Mouse (Mus musculus): ENCODE measurements around the gene Atp2c2. TPM values are rescaled to one million over a fixed set of nuclear protein-coding genes. Genes with fewer than 3 reads are reported as not detected.

The Atp2c2 gene
- polyA plus RNA-seq, 1 experiment, result 0.02 TPM

DNA sequence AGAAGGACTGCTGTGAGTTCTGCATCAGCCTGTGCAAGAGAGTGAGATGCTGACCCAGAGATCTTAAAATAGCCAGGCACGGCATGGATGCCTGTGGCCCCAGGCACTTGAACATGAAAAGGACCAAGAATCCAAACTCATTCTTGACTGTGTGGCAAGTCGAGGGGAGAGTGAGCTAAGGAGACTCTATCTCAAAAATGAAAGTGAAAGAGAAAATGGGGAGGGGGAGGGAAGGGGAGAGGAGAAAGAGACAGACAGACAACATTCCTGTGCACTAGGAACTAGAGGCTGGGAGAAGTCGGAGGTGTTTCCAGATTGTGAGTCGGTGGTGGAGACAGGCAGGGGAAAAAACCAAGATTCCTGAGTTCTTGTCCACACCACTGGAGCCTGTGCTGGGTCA is 23.9 kb downstream of the Atp2c2 start:
- Histone ChIP-seq H3K27me3 (ENCODE audit: control insufficient read depth, insufficient read depth, insufficient read length) (no peaks in the 10 kb centered on the region), H3K79me3 (ENCODE audit: low read depth) (no peaks in the 10 kb centered on the region), H3K4me3 (ENCODE audit: insufficient read depth, poor library complexity, severe bottlenecking) (no peak overlapping the region), H3K36me3 (ENCODE audit: control insufficient read depth, insufficient read depth) (no peaks in the 10 kb centered on the region), H3K79me2 (ENCODE audit: control insufficient read depth, insufficient read depth) (no peaks in the 10 kb centered on the region), H3ac (ENCODE audit: control insufficient read depth, insufficient read length, low read depth) (no peak overlapping the region)
- TF ChIP-seq USF1 (IDR thresholded peaks at IDR 0.05; ENCODE audit: low read depth) (no peak), MAX (IDR thresholded peaks at IDR 0.05) (no peak), CTCF (IDR thresholded peaks at IDR 0.05; ENCODE audit: control insufficient read depth, insufficient read depth, insufficient read length) (no peak), MYOD1 (IDR thresholded peaks at IDR 0.05; ENCODE audit: control insufficient read depth, insufficient read length, low read depth) (no peak), MYOG (IDR thresholded peaks at IDR 0.05; ENCODE audit: control insufficient read depth, extremely low read depth, insufficient read length) (no peak), CEBPB (IDR thresholded peaks at IDR 0.05; ENCODE audit: low read depth) (no peak), FOSL1 (IDR thresholded peaks at IDR 0.05; ENCODE audit: insufficient read depth, low read length, poor library complexity, severe bottlenecking) (no peak)

DNA sequence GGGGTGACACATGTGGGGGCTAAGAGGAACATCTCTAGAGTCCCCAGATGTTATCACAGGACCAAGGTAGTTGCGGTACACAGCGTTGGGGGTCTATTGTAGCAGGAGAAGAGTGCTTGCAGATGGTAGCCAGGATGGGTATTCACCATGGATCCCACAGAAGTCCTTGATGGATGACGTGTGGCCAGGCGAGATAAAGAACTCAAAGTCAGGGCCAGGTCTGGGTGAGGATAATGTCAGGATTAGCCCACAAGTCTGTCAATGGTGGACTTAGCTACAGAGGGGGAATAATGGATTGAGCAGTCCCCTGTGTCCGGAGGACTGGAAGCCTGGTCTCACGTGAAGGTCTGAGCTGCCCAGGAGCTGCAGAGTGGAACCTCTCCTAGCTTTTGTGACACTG is 24.8 kb downstream of the Atp2c2 start:
- no peak for TF ChIP-seq USF1 (IDR thresholded peaks at IDR 0.05; ENCODE audit: low read depth)
- TF ChIP-seq FOSL1 (IDR thresholded peaks at IDR 0.05; ENCODE audit: insufficient read depth, low read length, poor library complexity, severe bottlenecking), result no peak
- TF ChIP-seq CTCF (IDR thresholded peaks at IDR 0.05; ENCODE audit: control insufficient read depth, insufficient read depth, insufficient read length), result no peak
- TF ChIP-seq CEBPB (IDR thresholded peaks at IDR 0.05; ENCODE audit: low read depth), result no peak
- TF ChIP-seq MAX (IDR thresholded peaks at IDR 0.05), result no peak
- no peak for TF ChIP-seq MYOG (IDR thresholded peaks at IDR 0.05; ENCODE audit: control insufficient read depth, extremely low read depth, insufficient read length)
- no peak for TF ChIP-seq MYOD1 (IDR thresholded peaks at IDR 0.05; ENCODE audit: control insufficient read depth, insufficient read length, low read depth)

DNA sequence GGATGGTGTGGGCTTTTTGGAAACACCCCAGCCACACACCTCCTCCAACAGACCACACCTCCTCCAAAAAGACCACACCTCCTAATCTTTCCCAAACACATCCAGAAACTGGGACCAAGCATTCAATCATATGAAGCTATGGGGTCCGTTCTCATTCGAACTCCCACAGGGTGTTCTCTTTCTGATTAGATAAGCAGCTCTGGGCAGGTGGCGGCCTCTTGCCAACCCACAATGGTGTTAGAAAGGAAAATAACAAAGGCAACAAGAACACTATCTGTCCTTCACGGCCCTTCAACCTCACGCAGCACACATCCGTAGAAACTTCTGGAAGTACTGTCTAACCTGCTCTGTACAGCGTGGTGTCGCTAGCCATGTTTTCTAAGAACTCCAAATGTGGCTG is 27.3 kb downstream of the Atp2c2 start:
- Histone ChIP-seq H3K27me3 (ENCODE audit: control insufficient read depth, insufficient read depth, insufficient read length) (no peaks in the 10 kb centered on the region), H3K79me2 (ENCODE audit: control insufficient read depth, insufficient read depth) (no peaks in the 10 kb centered on the region), H3K36me3 (ENCODE audit: control insufficient read depth, insufficient read depth) (no peaks in the 10 kb centered on the region), H3K4me3 (ENCODE audit: insufficient read depth, poor library complexity, severe bottlenecking) (no peak overlapping the region), H3ac (ENCODE audit: control insufficient read depth, insufficient read length, low read depth) (no peak overlapping the region), H3K79me3 (ENCODE audit: low read depth) (no peaks in the 10 kb centered on the region)
- TF ChIP-seq USF1 (IDR thresholded peaks at IDR 0.05; ENCODE audit: low read depth) (no peak), FOSL1 (IDR thresholded peaks at IDR 0.05; ENCODE audit: insufficient read depth, low read length, poor library complexity, severe bottlenecking) (no peak), CTCF (IDR thresholded peaks at IDR 0.05; ENCODE audit: control insufficient read depth, insufficient read depth, insufficient read length) (no peak), MYOD1 (IDR thresholded peaks at IDR 0.05; ENCODE audit: control insufficient read depth, insufficient read length, low read depth) (no peak), CEBPB (IDR thresholded peaks at IDR 0.05; ENCODE audit: low read depth) (no peak), MAX (IDR thresholded peaks at IDR 0.05) (no peak), MYOG (IDR thresholded peaks at IDR 0.05; ENCODE audit: control insufficient read depth, extremely low read depth, insufficient read length) (no peak)

More for the DNA sequence above, 24.8 kb downstream of the Atp2c2 start:
- Histone ChIP-seq H3K4me3 (ENCODE audit: insufficient read depth, poor library complexity, severe bottlenecking) (no peak overlapping the region), H3K36me3 (ENCODE audit: control insufficient read depth, insufficient read depth) (no peaks in the 10 kb centered on the region), H3K79me3 (ENCODE audit: low read depth) (no peaks in the 10 kb centered on the region), H3K79me2 (ENCODE audit: control insufficient read depth, insufficient read depth) (no peaks in the 10 kb centered on the region), H3ac (ENCODE audit: control insufficient read depth, insufficient read length, low read depth) (no peak overlapping the region), H3K27me3 (ENCODE audit: control insufficient read depth, insufficient read depth, insufficient read length) (no peaks in the 10 kb centered on the region)

- Histone ChIP-seq H3K36me3 (ENCODE audit: control insufficient read depth, insufficient read depth) (no peaks in the 10 kb centered on the region), H3K27me3 (ENCODE audit: control insufficient read depth, insufficient read depth, insufficient read length) (no peaks in the 10 kb centered on the region), H3ac (ENCODE audit: control insufficient read depth, insufficient read length, low read depth) (no peak overlapping the region), H3K79me3 (ENCODE audit: low read depth) (no peaks in the 10 kb centered on the region), H3K79me2 (ENCODE audit: control insufficient read depth, insufficient read depth) (no peaks in the 10 kb centered on the region), H3K4me3 (ENCODE audit: insufficient read depth, poor library complexity, severe bottlenecking) (no peak overlapping the region)
- no peak for TF ChIP-seq USF1 (IDR thresholded peaks at IDR 0.05; ENCODE audit: low read depth)
- TF ChIP-seq MAX (IDR thresholded peaks at IDR 0.05), result no peak
- TF ChIP-seq FOSL1 (IDR thresholded peaks at IDR 0.05; ENCODE audit: insufficient read depth, low read length, poor library complexity, severe bottlenecking), result no peak
- TF ChIP-seq MYOG (IDR thresholded peaks at IDR 0.05; ENCODE audit: control insufficient read depth, extremely low read depth, insufficient read length), result no peak
- no peak for TF ChIP-seq MYOD1 (IDR thresholded peaks at IDR 0.05; ENCODE audit: control insufficient read depth, insufficient read length, low read depth)
These were observed 28.6 kb downstream of the Atp2c2 start for GRCm38 (mm10) chr8:119728351-119728895.

DNA sequence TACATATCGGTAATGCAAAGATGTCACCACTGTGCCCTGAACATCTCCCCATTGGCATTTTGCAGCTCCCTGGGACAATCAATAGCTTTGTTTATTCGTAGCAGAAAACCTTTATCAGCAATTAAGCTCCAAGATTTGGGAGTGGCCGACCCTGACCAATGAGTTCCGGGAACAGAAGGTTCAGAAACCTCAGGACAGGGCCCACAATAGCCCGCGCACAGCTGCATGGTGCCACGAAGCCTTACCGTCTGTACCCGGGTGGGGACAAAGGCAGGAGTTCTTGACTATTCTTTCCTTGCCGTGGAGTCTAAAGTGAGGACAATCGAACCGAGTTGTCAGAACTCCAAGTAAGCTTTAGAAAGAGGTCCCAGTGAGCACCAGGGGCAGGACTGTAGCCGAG is 32.3 kb downstream of the Atp2c2 start:
- no peak overlapping the region for H3ac ChIP-seq (ENCODE audit: control insufficient read depth, insufficient read length, low read depth)
- TF ChIP-seq CEBPB (IDR thresholded peaks at IDR 0.05; ENCODE audit: low read depth), result no peak
- TF ChIP-seq FOSL1 (IDR thresholded peaks at IDR 0.05; ENCODE audit: insufficient read depth, low read length, poor library complexity, severe bottlenecking), result no peak
- no peak for TF ChIP-seq CTCF (IDR thresholded peaks at IDR 0.05; ENCODE audit: control insufficient read depth, insufficient read depth, insufficient read length)
- no peak for TF ChIP-seq USF1 (IDR thresholded peaks at IDR 0.05; ENCODE audit: low read depth)
- no peak for TF ChIP-seq MYOD1 (IDR thresholded peaks at IDR 0.05; ENCODE audit: control insufficient read depth, insufficient read length, low read depth)
- TF ChIP-seq MAX (IDR thresholded peaks at IDR 0.05), result no peak
- no peak for TF ChIP-seq MYOG (IDR thresholded peaks at IDR 0.05; ENCODE audit: control insufficient read depth, extremely low read depth, insufficient read length)
- no peaks in the 10 kb centered on the region for H3K79me2 ChIP-seq (ENCODE audit: control insufficient read depth, insufficient read depth)
- no peaks in the 10 kb centered on the region for H3K36me3 ChIP-seq (ENCODE audit: control insufficient read depth, insufficient read depth)
- no peak overlapping the region for H3K4me3 ChIP-seq (ENCODE audit: insufficient read depth, poor library complexity, severe bottlenecking)
- no peaks in the 10 kb centered on the region for H3K27me3 ChIP-seq (ENCODE audit: control insufficient read depth, insufficient read depth, insufficient read length)
- no peaks in the 10 kb centered on the region for H3K79me3 ChIP-seq (ENCODE audit: low read depth)

Data from C2C12 (cell line).